Mouse (Mus musculus): ENCODE results near the gene Cnnm1. TPM values are rescaled to one million over a fixed set of nuclear protein-coding genes. Genes with fewer than 3 reads are reported as not detected.

Gene Cnnm1
- total and polyA plus RNA-seq, 3 experiments: not detected

DNA sequence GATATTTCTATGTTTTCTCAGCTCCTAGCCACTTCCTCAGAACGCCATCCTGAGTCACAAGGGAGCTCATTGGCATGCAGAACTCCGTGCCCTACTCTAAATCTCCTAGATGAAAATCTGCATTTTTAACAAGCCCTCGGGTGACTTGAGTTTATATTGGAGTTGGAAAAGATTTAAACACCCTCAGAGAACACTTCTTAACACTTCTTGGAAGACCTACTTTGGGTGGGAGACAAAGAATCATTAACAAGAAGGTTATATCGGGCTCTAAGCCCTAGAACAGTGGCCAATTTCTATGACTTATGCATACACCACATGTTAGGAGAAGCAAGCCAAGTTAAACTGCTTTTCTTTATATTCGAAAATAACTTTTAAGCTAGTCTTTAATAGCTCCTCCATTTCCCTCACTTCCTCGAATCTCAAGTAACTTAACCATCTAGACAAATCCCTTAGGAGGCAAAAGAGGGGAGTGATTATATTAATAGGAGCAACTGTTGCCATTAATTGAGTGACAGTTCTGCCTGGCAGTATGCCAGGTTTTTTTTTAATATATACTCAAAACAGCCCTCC lies 4.5 kb downstream of the Cnnm1 start:
- no peaks in the 10 kb centered on the region for H3K27me3 ChIP-seq (replicated peaks)
- dilution Hi-C loops (cut with MboI; ENCODE audit: extremely low pct_ligation_motif_present, extremely low pct_unique_long_range_greater_than_20kb, low sequenced_read_pairs): no loop called here
- no peak for DNase-seq (ENCODE audit: extremely low read depth)
- no peak overlapping the region for H3K9ac ChIP-seq (ENCODE audit: insufficient read depth, low read depth)
- H3K9me3 ChIP-seq (replicated peaks; ENCODE audit: low read length): peaks cover 16% of the 10 kb centered on the region
- H3K36me3 ChIP-seq (replicated peaks in 1 of 2; ENCODE audit: control insufficient read depth in 1 of 2, insufficient read depth in 1 of 2, low read length in 1 of 2): no peaks in the 10 kb centered on the region
- H3K4me2 ChIP-seq (ENCODE audit: insufficient read depth, low read depth, poor library complexity, severe bottlenecking): no peak overlapping the region
- H3K4me1 ChIP-seq (ENCODE audit: control insufficient read depth in 1 of 2, insufficient read depth in 2 of 2): no peaks in the 10 kb centered on the region
- H3K4me3 ChIP-seq (replicated peaks in 1 of 3; ENCODE audit: low read depth in 2 of 3, low read length in 2 of 3, poor library complexity in 1 of 3): no peak overlapping the region
- in situ Hi-C loops (cut with MboI; ENCODE audit: low pct_ligation_motif_present, low pct_unique_long_range_greater_than_20kb, low sequenced_read_pairs): no loop called here
- TF ChIP-seq RCOR1 (conservative IDR thresholded peaks at IDR 0.05; ENCODE audit: low read depth, low read length) (no peak), MAFK (IDR thresholded peaks at IDR 0.05; ENCODE audit: insufficient replicate concordance, low read length) (no peak), MXI1 (IDR thresholded peaks at IDR 0.05; ENCODE audit: low read depth, low read length) (no peak), POLR2A (IDR thresholded peaks at IDR 0.05; ENCODE audit: low read depth, low read length) (no peak), GABPA (IDR thresholded peaks at IDR 0.05; ENCODE audit: insufficient replicate concordance, low read depth, low read length) (no peak), ZC3H11A (IDR thresholded peaks at IDR 0.05; ENCODE audit: low read depth, low read length) (no peak), ELF1 (IDR thresholded peaks at IDR 0.05; ENCODE audit: low read depth, low read length) (no peak), KAT2A (IDR thresholded peaks at IDR 0.05; ENCODE audit: insufficient replicate concordance, low read length) (no peak), RAD21 (IDR thresholded peaks at IDR 0.05; ENCODE audit: low read depth, low read length) (no peak), PAX5 (IDR thresholded peaks at IDR 0.05; ENCODE audit: low read length) (no peak), CHD2 (IDR thresholded peaks at IDR 0.05; ENCODE audit: low read length) (no peak), MYC (IDR thresholded peaks at IDR 0.05; ENCODE audit: low read depth, low read length) (no peak), UBTF (IDR thresholded peaks at IDR 0.05; ENCODE audit: low read depth, low read length) (no peak), USF1 (IDR thresholded peaks at IDR 0.05; ENCODE audit: low read depth, low read length) (no peak), HCFC1 (IDR thresholded peaks at IDR 0.05; ENCODE audit: low read depth, low read length) (no peak), NELFE (IDR thresholded peaks at IDR 0.05; ENCODE audit: low read depth, low read length) (no peak), CHD1 (IDR thresholded peaks at IDR 0.05; ENCODE audit: low read depth, low read length) (no peak), MEF2A (IDR thresholded peaks at IDR 0.05; ENCODE audit: borderline replicate concordance, low read depth, low read length) (no peak), SMC3 (IDR thresholded peaks at IDR 0.05; ENCODE audit: low read depth, low read length) (no peak)
- H3K79me2 ChIP-seq (replicated peaks; ENCODE audit: control insufficient read depth, extremely low read depth, insufficient read depth, poor library complexity, severe bottlenecking): no peaks in the 10 kb centered on the region
- no peak overlapping the region for H3K27ac ChIP-seq (ENCODE audit: insufficient read depth, low read depth)

DNA sequence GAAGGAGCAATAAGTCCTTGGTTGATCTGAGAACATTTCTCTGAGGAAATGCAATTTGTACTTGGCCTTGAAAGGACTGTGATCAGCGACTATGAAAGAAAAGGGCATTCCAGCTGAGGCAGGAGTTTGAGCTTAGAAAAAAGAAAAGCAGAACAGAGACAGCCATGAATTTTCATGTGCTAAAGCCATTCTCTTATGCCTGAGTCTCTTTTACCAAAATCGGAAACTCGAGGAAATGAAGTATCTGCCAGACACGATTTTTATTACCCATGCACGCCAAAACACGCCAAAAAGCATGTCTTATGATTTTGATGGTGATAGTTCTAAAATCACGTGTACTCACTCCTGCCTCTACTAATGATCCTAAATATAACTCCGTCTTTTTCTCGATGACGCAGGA lies 11.3 kb downstream of the Cnnm1 start:
- Histone ChIP-seq H3K4me2 (ENCODE audit: insufficient read depth, low read depth, poor library complexity, severe bottlenecking) (no peak overlapping the region), H3K36me3 (replicated peaks in 1 of 2; ENCODE audit: control insufficient read depth in 1 of 2, insufficient read depth in 1 of 2, low read length in 1 of 2) (no peaks in the 10 kb centered on the region), H3K27ac (ENCODE audit: insufficient read depth, low read depth) (no peak overlapping the region), H3K9me3 (replicated peaks; ENCODE audit: low read length) (no peaks in the 10 kb centered on the region), H3K27me3 (replicated peaks) (no peaks in the 10 kb centered on the region), H3K79me2 (replicated peaks; ENCODE audit: control insufficient read depth, extremely low read depth, insufficient read depth, poor library complexity, severe bottlenecking) (no peaks in the 10 kb centered on the region), H3K4me3 (replicated peaks in 1 of 3; ENCODE audit: low read depth in 2 of 3, low read length in 2 of 3, poor library complexity in 1 of 3) (no peak overlapping the region), H3K9ac (ENCODE audit: insufficient read depth, low read depth) (no peak overlapping the region), H3K4me1 (ENCODE audit: control insufficient read depth in 1 of 2, insufficient read depth in 2 of 2) (peaks cover 0 to 4% of the 10 kb centered on the region in 2 experiments; a peak in 2 of 4 replicates)
- in situ Hi-C loops (cut with MboI; ENCODE audit: low pct_ligation_motif_present, low pct_unique_long_range_greater_than_20kb, low sequenced_read_pairs) (no loop called here), dilution Hi-C loops (cut with MboI; ENCODE audit: extremely low pct_ligation_motif_present, extremely low pct_unique_long_range_greater_than_20kb, low sequenced_read_pairs) (no loop called here)
- DNase-seq (ENCODE audit: extremely low read depth): no peak
- no peak for TF ChIP-seq NRF1 (IDR thresholded peaks at IDR 0.05; ENCODE audit: low read depth, low read length)
- no peak for TF ChIP-seq MYC (IDR thresholded peaks at IDR 0.05; ENCODE audit: low read depth, low read length)
- no peak for TF ChIP-seq CTCF (conservative IDR thresholded peaks at IDR 0.05 in 1 of 2, IDR thresholded peaks at IDR 0.05 in 1 of 2; ENCODE audit: low read depth in 2 of 2, low read length in 2 of 2)
- TF ChIP-seq EP300 (IDR thresholded peaks at IDR 0.05; ENCODE audit: low read length): no peak
- no peak for TF ChIP-seq MAZ (IDR thresholded peaks at IDR 0.05; ENCODE audit: low read depth, low read length)
- TF ChIP-seq CHD1 (IDR thresholded peaks at IDR 0.05; ENCODE audit: low read depth, low read length): no peak
- no peak for TF ChIP-seq TBP (conservative IDR thresholded peaks at IDR 0.05; ENCODE audit: low read depth, low read length)
- no peak for TF ChIP-seq JUND (conservative IDR thresholded peaks at IDR 0.05; ENCODE audit: low read depth, low read length)
- no peak for TF ChIP-seq ETS1 (conservative IDR thresholded peaks at IDR 0.05; ENCODE audit: low read depth, low read length)

Measured in CH12.LX (cell line).